Mouse (Mus musculus) lung, adult 2 months (tissue): Measurements from ENCODE around the gene Gm49601.

Experiments used
- CTCF ChIP-seq: fragments of 200-500 bp; IDR thresholded peaks from 2 replicates; pipeline ENCODE4 v1.5.1; 2011; ENCODE audit warnings: mild to moderate bottlenecking, low read length, control low read depth; ENCODE audit not compliant: insufficient read depth
- POLR2A ChIP-seq: fragments of 200-500 bp; IDR thresholded peaks from 2 replicates; pipeline ENCODE4 v1.6.1; 2011; ENCODE audit warnings: low read depth, mild to moderate bottlenecking, control low read depth, low read length, borderline replicate concordance; ENCODE audit errors: extremely low read depth

- no peak for TF ChIP-seq CTCF
- no peak for TF ChIP-seq POLR2A
Measured at GRCm38 (mm10) chr16:18638396-18638795, 12.2 kb upstream of the Gm49601 start.
